Mouse (Mus musculus) small intestine, adult 2 months (tissue): ENCODE results near the gene Exoc3l4.

ENCODE experiments used
- CTCF ChIP-seq: fragments of 200-500 bp; IDR thresholded peaks from 2 replicates; pipeline ENCODE4 v1.5.1; 2012; ENCODE audit warnings: low read depth, mild to moderate bottlenecking, control low read depth, inconsistent platforms, low read length, moderate library complexity, mixed read lengths; ENCODE audit not compliant: insufficient replicate concordance, insufficient read length; ENCODE audit errors: extremely low read depth
- POLR2A ChIP-seq: fragments of 200-500 bp; IDR thresholded peaks from 2 replicates; pipeline ENCODE4 v1.6.1; 2012; ENCODE audit warnings: low read depth, mild to moderate bottlenecking, control low read depth, inconsistent platforms, low read length, moderate library complexity

DNA sequence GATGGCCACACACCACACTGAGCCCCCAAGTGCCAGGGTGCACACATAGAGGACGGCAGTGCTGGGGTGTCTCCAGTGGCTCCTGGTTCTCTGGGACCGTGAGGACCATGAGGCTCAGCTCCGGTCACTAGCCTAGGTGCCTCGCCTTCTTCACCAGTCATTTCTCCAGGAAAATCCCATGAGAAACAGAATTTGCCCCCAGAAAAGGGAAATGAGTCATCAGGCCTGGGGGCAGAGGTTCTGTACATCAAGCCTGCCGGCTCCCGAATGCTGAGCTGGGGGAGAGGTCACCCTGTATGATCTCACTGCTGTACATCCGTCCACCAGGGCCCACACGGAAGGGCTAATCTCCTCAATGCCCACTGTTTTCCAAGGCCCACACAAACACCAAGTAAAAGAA lies 39.0 kb downstream of the Exoc3l4 start:
- TF ChIP-seq CTCF (no peak), POLR2A (no peak)
